Mouse (Mus musculus) heart, adult 2 months (tissue): Measurements from ENCODE around the gene Atf3.

ENCODE experiments used
- CTCF ChIP-seq: fragments of 200-600 bp; IDR thresholded peaks from 2 replicates; pipeline ENCODE4 v1.8.1; 2022; ENCODE audit warnings: antibody characterized with exemption, mild to moderate bottlenecking, moderate library complexity
- EP300 ChIP-seq: fragments of 200-500 bp; IDR thresholded peaks from 2 replicates; pipeline ENCODE4 v1.6.1; 2011; ENCODE audit warnings: low read depth, low read length, control low read depth; ENCODE audit not compliant: insufficient read depth
- POLR2A ChIP-seq: fragments of 200-500 bp; IDR thresholded peaks from 2 replicates; pipeline ENCODE4 v1.6.1; 2011; ENCODE audit warnings: mild to moderate bottlenecking, low read depth, low read length, control low read depth; ENCODE audit not compliant: insufficient read depth

DNA sequence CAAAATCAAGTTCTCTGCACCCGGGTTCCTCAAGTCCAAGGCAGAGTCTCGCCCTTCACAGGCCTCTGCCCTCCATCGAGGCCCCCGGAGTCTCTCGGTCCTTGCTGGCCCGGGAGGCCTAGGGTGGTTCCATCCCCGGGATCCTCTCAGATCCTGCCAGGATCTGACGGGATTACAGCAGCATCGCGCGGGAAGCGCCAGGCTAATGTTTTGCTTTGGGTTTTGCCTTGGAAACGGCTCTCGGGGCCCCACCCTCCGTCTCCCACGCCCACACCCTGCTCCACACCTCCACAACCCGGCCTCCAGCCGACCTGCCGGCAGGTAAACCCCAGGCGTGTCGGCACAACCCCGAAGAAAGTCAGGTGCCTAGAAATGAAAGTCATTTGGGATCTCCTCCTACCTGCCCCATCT lies 33.0 kb downstream of the Atf3 start:
- TF ChIP-seq POLR2A (no peak), CTCF (no peak), EP300 (no peak)
